Mouse (Mus musculus) kidney, adult 2 months (tissue): ENCODE measurements around the gene A430005L14Rik.

Source experiments
- CTCF ChIP-seq: fragments of 200-500 bp; conservative IDR thresholded peaks from 2 replicates; pipeline ENCODE4 v1.5.1; 2011; ENCODE audit warnings: low read depth, mild to moderate bottlenecking, control low read depth, low read length, moderate library complexity, mixed read lengths; ENCODE audit not compliant: insufficient read depth, insufficient read length
- POLR2A ChIP-seq: fragments of 200-500 bp; IDR thresholded peaks from one replicate; pipeline ENCODE4 v1.6.1; 2011; ENCODE audit warnings: low read depth, low read length, control low read depth

DNA sequence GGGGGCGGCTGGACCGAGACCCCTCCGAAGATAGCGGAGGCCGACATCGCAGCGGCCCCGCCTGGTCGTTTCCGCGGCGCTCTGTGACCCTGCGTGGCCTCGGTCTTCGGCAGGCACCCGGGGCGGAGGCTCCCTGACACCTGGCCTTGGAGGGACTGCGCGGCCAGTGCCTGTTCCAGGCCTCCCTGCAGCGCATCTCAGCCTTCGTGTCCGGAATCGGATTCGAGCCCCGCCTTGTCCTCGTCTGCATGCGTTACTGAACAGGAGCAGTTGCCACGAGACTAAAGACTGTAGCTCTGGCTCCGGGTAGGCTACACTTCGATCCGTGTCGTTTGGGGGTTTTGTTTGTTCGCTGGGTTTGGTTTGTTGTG lies 18.2 kb downstream of the A430005L14Rik start:
- TF ChIP-seq CTCF (no peak), POLR2A (no peak)
